Mouse (Mus musculus): ENCODE results near the gene Knstrn. TPM values are rescaled to one million over a fixed set of nuclear protein-coding genes. Genes with fewer than 3 reads are reported as not detected.

Gene Knstrn
- total and polyA plus RNA-seq, 3 experiments, result 80.6 to 138 (median 132) TPM

- TF ChIP-seq HCFC1 (IDR thresholded peaks at IDR 0.05; ENCODE audit: low read depth, low read length) (0 out of 2 replicates have a peak, but pooled peaks have one; percentile 26), ZMIZ1 (IDR thresholded peaks at IDR 0.05; ENCODE audit: low read depth, low read length) (no peak), ZNF384 (IDR thresholded peaks at IDR 0.05; ENCODE audit: low read depth, low read length) (no peak), CHD1 (IDR thresholded peaks at IDR 0.05; ENCODE audit: low read depth, low read length) (no peak), SMC3 (IDR thresholded peaks at IDR 0.05; ENCODE audit: low read depth, low read length) (no peak; the same call in none of the 2 replicates), TCF12 (IDR thresholded peaks at IDR 0.05; ENCODE audit: low read depth, low read length) (peak; percentile 81), GABPA (IDR thresholded peaks at IDR 0.05; ENCODE audit: low read depth, low read length) (no peak), POLR2A (IDR thresholded peaks at IDR 0.05; ENCODE audit: control insufficient read depth in 1 of 2, insufficient read depth in 1 of 2, low read depth in 1 of 2, low read length in 2 of 2, poor library complexity in 1 of 2) (no peak)
These were observed 74.2 kb downstream of the Knstrn start (continued) for GRCm38 (mm10) chr2:118887845-118888548.

- H3K27ac ChIP-seq (ENCODE audit: control insufficient read depth, low read depth, low read length), result no peak overlapping the region
- H3K4me1 ChIP-seq (ENCODE audit: control insufficient read depth in 1 of 2, insufficient read depth in 2 of 2, low read length in 2 of 2), result peaks cover 4 to 26% of the 10 kb centered on the region in 2 experiments; a peak in 3 of 4 replicates
- no peaks in the 10 kb centered on the region for H3K79me2 ChIP-seq (ENCODE audit: control insufficient read depth, insufficient read depth, low read length, poor library complexity)
- no peaks in the 10 kb centered on the region for H3K27me3 ChIP-seq (ENCODE audit: control insufficient read depth in 1 of 2, insufficient read depth in 2 of 2, low read length in 2 of 2)
- DNase-seq (ENCODE audit: low read depth, low spot score), result no peak
- H3K36me3 ChIP-seq (ENCODE audit: control insufficient read depth in 1 of 2, insufficient read depth in 2 of 2, low read length in 2 of 2), result peaks cover 0 to 5% of the 10 kb centered on the region in 2 experiments; a peak in 2 of 4 replicates
- no peak for TF ChIP-seq ZKSCAN1 (IDR thresholded peaks at IDR 0.05; ENCODE audit: low read depth, low read length)
- no peak for TF ChIP-seq EP300 (IDR thresholded peaks at IDR 0.05; ENCODE audit: low read depth in 1 of 2, low read length in 2 of 2)
- TF ChIP-seq MYC (IDR thresholded peaks at IDR 0.05; ENCODE audit: low read depth, low read length), result no peak
- TF ChIP-seq ZNF384 (IDR thresholded peaks at IDR 0.05; ENCODE audit: low read depth, low read length), result no peak
- TF ChIP-seq USF2 (IDR thresholded peaks at IDR 0.05; ENCODE audit: borderline replicate concordance in 1 of 2, insufficient read depth in 1 of 2, low read depth in 1 of 2, low read length in 2 of 2), result no peak
- TF ChIP-seq ELF1 (IDR thresholded peaks at IDR 0.05; ENCODE audit: low read depth, low read length), result no peak
- TF ChIP-seq UBTF (IDR thresholded peaks at IDR 0.05; ENCODE audit: borderline replicate concordance, insufficient read depth, low read depth, low read length), result no peak
- no peak for TF ChIP-seq NRF1 (IDR thresholded peaks at IDR 0.05; ENCODE audit: insufficient read depth, low read depth, low read length, poor library complexity, severe bottlenecking)
- TF ChIP-seq E2F4 (IDR thresholded peaks at IDR 0.05; ENCODE audit: borderline replicate concordance, low read depth, low read length), result no peak
- H3K9me3 ChIP-seq (replicated peaks; ENCODE audit: insufficient read depth, low read length), result no peaks in the 10 kb centered on the region
- H3K9ac ChIP-seq (ENCODE audit: control insufficient read depth, low read depth, low read length, poor library complexity, severe bottlenecking), result no peak overlapping the region
- H3K4me3 ChIP-seq (ENCODE audit: control insufficient read depth in 1 of 2, insufficient read depth in 1 of 2, low read depth in 2 of 2, low read length in 2 of 2), result no peak overlapping the region
These were observed 77.4 kb downstream of the Knstrn start for GRCm38 (mm10) chr2:118891173-118891572.

All from MEL (cell line).